Comparison of ENCODE assay signal across 8 mouse cellular contexts in genomic region chr17:47973563-47974472, GRCm38 (mm10). TPM values are rescaled to one million over a fixed set of nuclear protein-coding genes. Genes with fewer than 3 reads are reported as not detected.
DNase-seq lines count a peak whose midpoint lies in the region; ATAC-seq lines count a peak whose summit lies in the region.

No protein-coding gene starts in this region.

- H3K4me3 ChIP-seq in embryonic facial prominence, embryonic 11.5 days (ENCODE audit: low read depth, low read length) = peak overlapping the region; percentile 26
- H3K4me3 ChIP-seq in heart, embryonic 10.5 days = peak overlapping the region; percentile 63
- peak overlapping the region; percentile 43 for H3K4me3 ChIP-seq in liver, embryonic 15.5 days (replicated peaks)
- H3K4me3 ChIP-seq in neural tube, embryonic 13.5 days = peak overlapping the region; percentile 35

- H3K4me1 ChIP-seq in embryonic facial prominence, embryonic 11.5 days (ENCODE audit: control insufficient read depth, insufficient read depth, low read length) = peaks cover 22% of the 10 kb centered on the region
- H3K4me1 ChIP-seq in heart, embryonic 10.5 days = peaks cover 52% of the 10 kb centered on the region
- peaks cover 29% of the 10 kb centered on the region for H3K4me1 ChIP-seq in liver, embryonic 15.5 days (replicated peaks)
- peaks cover 42% of the 10 kb centered on the region for H3K4me1 ChIP-seq in neural tube, embryonic 13.5 days (replicated peaks)

- H3K9me3 ChIP-seq in embryonic facial prominence, embryonic 11.5 days (replicated peaks; ENCODE audit: control insufficient read depth, low read length) = no peaks in the 10 kb centered on the region
- no peaks in the 10 kb centered on the region for H3K9me3 ChIP-seq in heart, embryonic 10.5 days
- no peaks in the 10 kb centered on the region for H3K9me3 ChIP-seq in liver, embryonic 15.5 days (replicated peaks)
- H3K9me3 ChIP-seq in neural tube, embryonic 13.5 days = no peaks in the 10 kb centered on the region

- peak overlapping the region; percentile 88 for H3K27ac ChIP-seq in embryonic facial prominence, embryonic 11.5 days (replicated peaks; ENCODE audit: low read depth, low read length)
- H3K27ac ChIP-seq in heart, embryonic 10.5 days = peak overlapping the region; percentile 92
- H3K27ac ChIP-seq in liver, embryonic 15.5 days (replicated peaks) = peak overlapping the region; percentile 71
- H3K27ac ChIP-seq in neural tube, embryonic 13.5 days (replicated peaks) = peak overlapping the region; percentile 61

- ATAC-seq in embryonic facial prominence, embryonic 11.5 days (replicated peaks; ENCODE audit: insufficient number of reproducible peaks, low FRiP score, low TSS enrichment, low read depth) = peak; percentile 67
- ATAC-seq in liver, embryonic 15.5 days (ENCODE audit: insufficient read depth) = peak; percentile 41
- peak; percentile 59 for ATAC-seq in neural tube, embryonic 13.5 days (ENCODE audit: low read depth)

- peak overlapping the region; percentile 58 for H3K4me2 ChIP-seq in embryonic facial prominence, embryonic 11.5 days (ENCODE audit: low read depth, low read length)
- H3K4me2 ChIP-seq in liver, embryonic 15.5 days = peak overlapping the region; percentile 65
- peak overlapping the region; percentile 71 for H3K4me2 ChIP-seq in neural tube, embryonic 13.5 days

- peak; percentile 20 for DNase-seq in right cerebral cortex, adult 18-20 months
- no peak for DNase-seq in right cerebral cortex, postnatal 14 days
- peak; percentile 90 for DNase-seq in embryonic facial prominence, embryonic 11.5 days (ENCODE audit: low spot score)
- DNase-seq in heart, embryonic 10.5 days (ENCODE audit: low spot score) = peak; percentile 92
- peak; percentile 69 to 72 for DNase-seq in kidney, adult 8-10 months
- DNase-seq in urinary bladder, postnatal 36 days (ENCODE audit: low spot score in 2 of 2) = peak; percentile 77 to 79

- 1% methylated on average over 59 of the region's 61 CpGs for WGBS in embryonic facial prominence, embryonic 11.5 days
- under 1% methylated on average over 61 of the region's 61 CpGs for WGBS in heart, embryonic 10.5 days
- 3% methylated on average over 61 of the region's 61 CpGs for WGBS in liver, embryonic 15.5 days (ENCODE audit: insufficient replicate concordance)
- 3% methylated on average over 61 of the region's 61 CpGs for WGBS in neural tube, embryonic 13.5 days

- no peaks in the 10 kb centered on the region; the same call in 1 of the 2 replicates for H3K27me3 ChIP-seq in embryonic facial prominence, embryonic 11.5 days (ENCODE audit: control insufficient read depth, insufficient read depth, low read length)
- H3K27me3 ChIP-seq in heart, embryonic 10.5 days (ENCODE audit: insufficient read depth, poor library complexity, severe bottlenecking) = 0 out of 2 replicates have a peak, but pooled peaks cover 4% of the 10 kb centered on the region
- H3K27me3 ChIP-seq in liver, embryonic 15.5 days = peaks cover 62% of the 10 kb centered on the region
- peaks cover 33% of the 10 kb centered on the region for H3K27me3 ChIP-seq in neural tube, embryonic 13.5 days

- H3K9ac ChIP-seq in embryonic facial prominence, embryonic 11.5 days (replicated peaks; ENCODE audit: low read length) = peak overlapping the region; percentile 51
- H3K9ac ChIP-seq in liver, embryonic 15.5 days = no peak overlapping the region
- H3K9ac ChIP-seq in neural tube, embryonic 13.5 days = peak overlapping the region; percentile 61

- H3K36me3 ChIP-seq in embryonic facial prominence, embryonic 11.5 days (replicated peaks; ENCODE audit: control insufficient read depth, insufficient read depth, low read depth, low read length) = no peaks in the 10 kb centered on the region
- no peaks in the 10 kb centered on the region for H3K36me3 ChIP-seq in heart, embryonic 10.5 days
- H3K36me3 ChIP-seq in liver, embryonic 15.5 days (replicated peaks) = no peaks in the 10 kb centered on the region
- no peaks in the 10 kb centered on the region for H3K36me3 ChIP-seq in neural tube, embryonic 13.5 days

RNA-seq across cellular contexts. Expression of gene Foxp4, which starts 49.4 kb away (rescaled TPM):
- 29.0 and 32.4 TPM in 2 replicates for polyA plus RNA-seq in embryonic facial prominence, embryonic 11.5 days (2014; fragmentation: Nextera tagmentation; extraction: Ambion mirVana)
- polyA plus RNA-seq in heart, embryonic 10.5 days (2016; fragmentation: Nextera tagmentation; extraction: Ambion mirVana) = 12.4 and 27.3 TPM in 2 replicates
- polyA plus RNA-seq in liver, embryonic 15.5 days (2015; fragmentation: Nextera tagmentation; extraction: Ambion mirVana) = 4.6 and 4.8 TPM in 2 replicates
- 17.2 and 18.5 TPM in 2 replicates for polyA plus RNA-seq in neural tube, embryonic 13.5 days (2015; fragmentation: Nextera tagmentation; extraction: Ambion mirVana)
